Mouse (Mus musculus) ovary, postnatal 36 days (tissue): Measurements from ENCODE around the gene Myocd.
A peak's percentile ranks its signal among the peaks of the same experiment; 100 is the strongest.

Experiments used
- DNase-seq: peaks from one replicate; pipeline ENCODE4 v3.0.0; 2022; ENCODE audit warnings: low spot score, mixed read lengths

Gene Myocd

DNA sequence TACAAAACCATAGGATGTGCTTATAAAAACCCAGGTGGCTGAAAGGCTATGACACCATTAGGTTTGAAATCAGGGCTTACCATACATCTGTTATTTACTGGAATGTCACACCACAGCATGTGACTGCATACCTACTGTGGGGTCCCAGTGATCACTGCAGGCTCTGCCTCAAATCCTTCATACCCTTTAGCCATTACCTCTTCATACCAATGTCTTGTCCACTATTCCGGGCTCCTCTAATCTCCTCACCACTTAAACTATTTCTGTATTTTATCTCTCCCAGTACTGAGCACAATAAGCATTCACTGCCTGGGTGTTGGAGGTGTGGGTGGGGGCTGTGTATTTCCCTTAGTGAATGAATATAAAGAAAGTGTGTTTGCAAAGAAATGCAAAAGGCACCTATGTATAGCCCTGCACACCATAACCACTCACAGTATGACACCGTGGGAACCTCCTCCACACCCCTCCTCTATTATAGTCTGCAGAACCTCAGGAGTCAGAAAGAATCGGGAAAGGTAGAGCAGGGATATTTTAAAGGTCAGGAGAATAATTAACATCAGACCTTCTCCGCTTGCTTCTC is 126.9 kb downstream of the Myocd start:
- no peak for DNase-seq

- DNase-seq, result no peak
Measured at GRCm38 (mm10) chr11:65139030-65139429, 130.8 kb downstream of the Myocd start.

DNA sequence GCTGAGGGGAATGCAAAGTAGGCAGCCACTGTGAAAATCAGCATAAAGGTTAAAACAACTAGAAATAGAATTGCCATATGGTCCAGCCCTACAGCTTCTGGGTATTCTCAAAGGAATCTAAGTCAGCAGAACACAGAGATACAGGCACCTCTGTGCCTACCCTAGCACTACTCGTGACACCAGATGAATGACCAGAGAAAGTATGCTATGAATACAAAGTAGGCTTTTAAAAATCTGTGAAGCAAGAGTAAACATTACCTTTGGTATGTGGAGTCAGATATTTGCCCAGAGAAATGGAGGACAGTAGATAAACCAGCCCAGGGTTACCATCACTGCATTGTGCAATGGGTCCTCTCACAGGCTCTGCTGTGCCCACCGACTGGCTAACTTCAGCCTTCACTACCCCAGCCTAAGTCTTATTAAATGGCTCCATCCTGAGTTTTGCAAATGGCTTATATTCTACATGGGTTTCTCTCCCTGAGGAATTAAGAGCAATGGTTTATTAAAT is 132.6 kb downstream of the Myocd start:
- no peak for DNase-seq

DNA sequence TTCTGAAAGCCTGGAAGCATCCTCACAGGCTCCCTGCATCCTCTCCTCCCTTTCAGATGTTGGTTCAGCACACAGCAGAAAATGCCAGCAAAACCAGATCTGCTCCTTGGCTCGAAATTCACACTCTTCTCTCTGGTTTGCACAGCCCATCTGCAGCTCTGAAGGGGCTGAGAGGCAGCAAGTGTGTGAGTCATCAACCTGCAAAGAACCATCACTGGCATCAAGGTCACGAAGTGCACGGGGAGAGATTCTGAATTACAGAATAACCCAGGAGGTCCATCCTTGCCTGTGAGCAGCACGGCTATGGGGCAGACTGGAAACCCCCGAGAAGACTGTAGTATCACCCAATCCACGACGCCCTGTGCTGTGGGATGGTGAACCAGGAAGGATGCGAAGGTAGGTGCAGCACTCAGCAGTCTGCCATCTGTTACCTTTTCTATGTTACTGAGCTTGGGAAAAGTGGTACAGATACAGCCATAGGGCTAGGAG is 134.5 kb downstream of the Myocd start:
- DNase-seq, result no peak

DNA sequence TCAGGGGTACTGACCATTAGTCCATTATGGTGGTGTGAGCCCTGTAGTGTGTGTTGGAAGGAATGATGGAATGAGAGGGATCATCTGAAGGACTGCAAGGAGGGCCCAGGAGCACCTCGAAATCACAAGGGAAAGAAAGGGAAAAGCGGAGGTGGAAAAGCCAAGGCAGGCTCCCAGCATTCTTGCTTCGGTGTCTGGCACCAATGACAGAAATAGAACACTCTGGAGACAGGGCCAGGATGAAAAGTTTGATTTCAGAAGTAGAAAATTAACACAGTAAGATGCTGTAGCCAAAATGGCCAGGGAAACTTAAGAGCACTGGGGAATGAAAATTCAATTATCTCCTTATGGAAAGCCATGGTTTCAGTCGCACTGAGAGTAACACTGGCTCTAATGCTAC is 136.1 kb downstream of the Myocd start:
- DNase-seq, result no peak

- no peak for DNase-seq
Measured at GRCm38 (mm10) chr11:65129110-65129509, 140.7 kb downstream of the Myocd start.

DNA sequence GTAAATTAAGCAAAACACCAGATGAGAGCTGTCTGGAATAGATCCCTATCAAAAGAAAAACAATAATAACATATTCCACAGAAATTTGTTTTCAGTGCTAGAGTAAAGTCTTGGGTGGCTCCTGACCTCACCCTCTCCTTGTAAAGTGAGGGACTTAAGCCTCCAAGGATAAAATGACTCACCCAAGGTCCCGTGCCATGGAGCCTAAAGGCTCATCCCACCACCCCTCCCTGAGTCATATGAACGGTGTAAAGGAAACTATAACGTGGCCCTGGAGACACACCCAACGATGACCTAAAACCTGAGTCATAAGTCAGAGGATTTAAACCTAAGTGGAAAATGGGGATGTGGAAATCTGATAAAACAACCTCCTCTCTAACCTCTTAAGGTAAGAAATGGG is 141.1 kb downstream of the Myocd start:
- DNase-seq, result no peak

DNA sequence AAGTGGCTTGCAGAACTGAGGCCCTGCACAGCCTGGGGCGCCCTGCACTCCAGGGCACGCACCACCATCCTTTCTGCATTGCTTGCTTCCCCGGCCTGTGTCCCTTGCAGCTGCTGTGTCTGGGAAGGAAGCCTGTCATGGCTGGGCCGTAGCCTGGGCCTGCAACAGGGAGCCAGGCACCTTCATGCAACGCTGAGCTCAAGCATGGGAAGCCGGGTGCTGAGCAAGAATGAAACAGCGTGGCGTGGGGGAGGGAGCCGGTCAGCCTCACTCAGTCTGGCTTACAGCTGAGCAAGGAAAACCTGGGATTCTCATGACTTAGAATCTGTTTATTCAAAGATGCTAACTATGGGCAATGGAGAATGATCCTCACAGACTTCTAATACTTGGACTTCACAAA is 143.2 kb downstream of the Myocd start:
- DNase-seq, result peak; percentile 23
